Mouse (Mus musculus) ES-E14 (cell line): ENCODE results near the gene Rbpj.

ENCODE experiments used
- CHD2 ChIP-seq: IDR thresholded peaks from 2 replicates; pipeline ENCODE4 v1.6.1; 2014; ENCODE audit warnings: mild to moderate bottlenecking, low read depth, low read length, inconsistent platforms
- HCFC1 ChIP-seq: IDR thresholded peaks from 2 replicates; pipeline ENCODE4 v1.6.1; 2012; ENCODE audit warnings: low read length, inconsistent platforms, borderline replicate concordance; ENCODE audit not compliant: insufficient read depth
- MAFK ChIP-seq: IDR thresholded peaks from 2 replicates; pipeline ENCODE4 v1.6.1; 2014; ENCODE audit warnings: mild to moderate bottlenecking, low read depth, low read length, inconsistent platforms; ENCODE audit not compliant: insufficient read depth
- ZC3H11A ChIP-seq: IDR thresholded peaks from 2 replicates; pipeline ENCODE4 v1.6.1; 2012; ENCODE audit warnings: low read depth, mild to moderate bottlenecking, inconsistent platforms, low read length, borderline replicate concordance
- ZNF384 ChIP-seq: IDR thresholded peaks from 2 replicates; pipeline ENCODE4 v1.6.1; 2012; ENCODE audit warnings: low read depth, low read length, inconsistent platforms

DNA sequence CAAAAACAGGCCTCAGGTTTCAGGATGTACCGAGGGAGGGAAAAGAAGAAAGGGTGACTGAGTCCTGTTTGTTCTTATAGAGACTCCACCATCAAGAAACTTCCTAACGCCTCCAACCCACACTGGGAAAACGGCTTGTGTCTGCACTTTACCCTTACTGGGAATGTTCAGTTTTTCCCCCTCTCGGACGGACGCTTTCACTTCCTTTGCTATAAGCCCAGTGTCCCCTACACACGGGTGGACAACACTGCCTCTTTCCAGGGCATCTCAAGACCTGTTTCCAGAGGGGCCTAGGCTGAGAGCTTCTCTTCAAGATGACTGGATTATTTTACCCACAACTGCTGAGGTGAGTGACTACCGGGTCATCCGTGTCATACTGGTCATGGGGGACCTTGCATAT lies at the start of gene Rbpj:
- TF ChIP-seq HCFC1 (no peak), MAFK (no peak), CHD2 (no peak), ZNF384 (no peak), ZC3H11A (no peak)
